Mouse (Mus musculus): ENCODE results near the gene Ubac2.
"Not testable (repeated sequence)": the region's sequence is repeated elsewhere in the genome, so short reads cannot be mapped to it uniquely, and the experiment has no call there.

DNA sequence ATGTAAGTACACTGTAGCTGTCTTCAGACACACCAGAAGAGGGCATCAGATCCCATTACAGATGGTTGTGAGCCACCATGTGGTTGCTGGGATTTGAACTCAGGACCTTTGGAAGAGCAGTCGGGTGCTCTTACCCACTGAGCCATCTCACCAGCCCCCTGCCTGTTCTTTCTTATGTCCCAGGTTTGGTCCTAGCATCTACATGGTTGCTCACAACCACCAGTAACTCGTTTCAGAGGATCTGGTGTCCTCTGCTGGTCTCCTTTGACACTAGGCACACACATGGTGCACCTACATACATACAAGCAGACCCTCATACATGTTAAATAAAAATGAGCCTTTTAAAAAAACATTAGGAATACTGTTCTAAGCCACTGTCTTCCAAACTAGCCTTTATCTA, 2.2 kb upstream of the Ubac2 start:
- TF ChIP-seq CTCF, EP300 (IDR thresholded peaks at IDR 0.05; ENCODE audit: low read depth): not testable (repeated sequence)
